Mouse (Mus musculus) kidney, postnatal 0 days (tissue): ENCODE results near the gene Tead3. TPM values are rescaled to one million over a fixed set of nuclear protein-coding genes. Genes with fewer than 3 reads are reported as not detected.

Source experiments
- ATAC-seq: fragments of 200-750 bp; cut with Nextera tagmentation; replicated peaks from 2 replicates; pipeline ENCODE4 v1.8.0; 2017; ENCODE audit warnings: low read depth, moderate number of reproducible peaks, moderate TSS enrichment, moderate library complexity; ENCODE audit not compliant: low FRiP score
- DNase-seq: peaks from one replicate; pipeline ENCODE4 v3.0.0-alpha.2; 2016; ENCODE audit warnings: low spot score
- H3K27ac ChIP-seq: fragments of 300-500 bp; sonication (generic); 2 replicates; pipeline ENCODE4 v1.5.1; 2014; ENCODE audit warnings: mild to moderate bottlenecking
- H3K27me3 ChIP-seq: fragments of 300-500 bp; sonication (generic); 2 replicates; pipeline ENCODE4 v1.6.1; 2014; ENCODE audit warnings: low read length, mixed read lengths; ENCODE audit not compliant: insufficient read depth
- H3K36me3 ChIP-seq: fragments of 300-500 bp; sonication (generic); 2 replicates; pipeline ENCODE4 v1.6.1; 2014; ENCODE audit warnings: low read length, mixed read lengths; ENCODE audit not compliant: insufficient read depth
- H3K4me1 ChIP-seq: fragments of 300-500 bp; sonication (generic); replicated peaks from 2 replicates; pipeline ENCODE4 v1.6.1; 2014; ENCODE audit warnings: antibody characterized with exemption, low read length, mixed read lengths; ENCODE audit not compliant: insufficient read depth
- H3K4me2 ChIP-seq: fragments of 300-500 bp; sonication (generic); 2 replicates; pipeline ENCODE4 v1.6.1; 2014; ENCODE audit warnings: mild to moderate bottlenecking, low read length, moderate library complexity, mixed read lengths
- H3K4me3 ChIP-seq: fragments of 300-500 bp; sonication (generic); replicated peaks from 2 replicates; pipeline ENCODE4 v1.5.1; 2014; ENCODE audit warnings: low read depth, low read length
- H3K9ac ChIP-seq: fragments of 300-500 bp; sonication (generic); 2 replicates; pipeline ENCODE4 v1.6.1; 2014; ENCODE audit warnings: low read depth, low read length
- H3K9me3 ChIP-seq: fragments of 300-500 bp; sonication (generic); replicated peaks from 2 replicates; pipeline ENCODE4 v1.6.1; 2016; ENCODE audit warnings: low read length, inconsistent platforms, mixed read lengths
- CTCF ChIP-seq: IDR thresholded peaks from 2 replicates; pipeline ENCODE4 v1.5.1; 2016; ENCODE audit warnings: antibody characterized with exemption, low read depth, mild to moderate bottlenecking, moderate library complexity
- WGBS: fragments of 180-500 bp; shearing (Covaris S2); extraction: QIAGEN DNeasy Blood & Tissue Kit; methylation state at CpG from one replicate; pipeline ENCODE4 v1.1.7; 2014; 5-methylcytosine and 5-hydroxymethylcytosine counted together
- polyA plus RNA-seq: library from polyadenylated mRNA; unstranded; fragments of >200 nt; fragmentation: Nextera tagmentation; extraction: Ambion mirVana; gene quantifications from 2 replicates; pipeline ENCODE4 v1.2.1, GENCODE M21; 2015

Tead3 gene
- polyA plus RNA-seq: 7.7 and 8.5 TPM in 2 replicates

- WGBS: under 1% methylated on average over 65 of the region's 73 CpGs
- ATAC-seq (peak; percentile 79), DNase-seq (peak; percentile 95)
- Histone ChIP-seq H3K36me3 (no peaks in the 10 kb centered on the region), H3K27me3 (no peaks in the 10 kb centered on the region), H3K9ac (peak within 1 kb of the TSS; percentile 92), H3K4me2 (peak within 1 kb of the TSS; percentile 91), H3K27ac (peak within 1 kb of the TSS; percentile 98), H3K4me3 (peak within 1 kb of the TSS; percentile 82), H3K4me1 (peaks cover 34% of the 10 kb centered on the region), H3K9me3 (no peaks in the 10 kb centered on the region)
- peak; percentile 33 for TF ChIP-seq CTCF
Observed at GRCm38 (mm10) chr17:28350466-28351352, at the start of gene Tead3. Gene Tead3, minus strand, starts transcription at chr17:28350817.

DNA sequence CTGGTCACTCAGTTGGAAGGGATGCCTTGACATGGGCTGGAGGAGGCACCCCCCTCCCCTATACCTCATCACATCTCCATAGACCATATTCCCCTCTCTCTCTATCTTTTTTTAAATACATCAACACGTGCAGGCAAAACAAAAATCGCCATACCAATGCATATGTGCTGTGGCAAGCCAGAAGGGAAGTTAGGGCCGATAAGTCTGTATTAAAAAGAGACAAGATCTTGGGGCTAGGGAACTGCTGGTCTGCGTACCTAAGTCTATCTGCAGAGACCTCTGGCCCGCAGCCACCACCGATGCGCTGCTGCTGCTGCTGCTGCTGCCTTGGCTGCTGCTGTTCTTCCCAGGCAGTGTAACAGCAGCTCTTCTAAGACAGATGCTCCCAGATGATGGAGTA, 44.4 kb upstream of the Tead3 start:
- no peak for TF ChIP-seq CTCF
- Histone ChIP-seq H3K27ac (no peak overlapping the region), H3K4me1 (no peaks in the 10 kb centered on the region), H3K9me3 (no peaks in the 10 kb centered on the region), H3K36me3 (peaks cover 6% of the 10 kb centered on the region; the same call in 1 of the 2 replicates), H3K27me3 (no peaks in the 10 kb centered on the region), H3K4me2 (no peak overlapping the region), H3K4me3 (no peak overlapping the region), H3K9ac (no peak overlapping the region)
- no peak for DNase-seq
- no peak for ATAC-seq
- WGBS: 80% methylated on average over 7 of the region's 7 CpGs

DNA sequence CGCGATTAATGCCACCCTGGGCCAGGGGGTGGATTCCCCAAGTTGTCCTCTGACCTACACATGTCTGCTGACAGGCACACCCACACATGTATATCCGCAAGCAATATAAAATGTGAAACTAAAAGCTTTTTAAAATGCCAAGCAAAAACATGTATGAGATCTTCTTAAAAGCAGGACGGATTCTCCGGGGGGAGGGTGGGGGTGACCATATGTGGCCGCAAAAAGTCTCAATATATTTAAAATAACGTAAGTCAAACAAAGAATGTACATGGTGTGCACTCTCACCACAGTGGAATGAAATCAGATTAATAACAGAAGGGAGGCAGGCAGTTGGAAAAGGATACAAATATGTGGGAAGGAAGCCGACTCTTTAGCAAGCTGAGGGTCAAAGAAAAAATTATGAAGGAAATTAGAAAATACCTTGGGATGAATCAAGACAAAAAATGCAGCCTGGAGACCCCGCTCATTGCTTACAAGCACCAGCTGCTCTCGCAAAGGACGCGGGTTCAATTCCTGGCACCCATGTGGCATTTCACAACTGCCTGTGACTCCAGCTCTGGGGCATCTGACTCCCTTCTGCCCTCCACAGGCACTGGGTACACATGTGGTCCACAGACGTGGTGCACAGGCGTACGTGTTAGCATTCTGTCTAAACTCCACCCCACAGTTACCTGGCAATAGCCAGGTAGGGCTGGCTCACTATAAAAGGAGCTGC, 43.6 kb upstream of the Tead3 start:
- Histone ChIP-seq H3K4me2 (no peak overlapping the region), H3K27me3 (no peaks in the 10 kb centered on the region), H3K27ac (no peak overlapping the region), H3K36me3 (peaks cover 4% of the 10 kb centered on the region; the same call in 1 of the 2 replicates), H3K4me3 (no peak overlapping the region), H3K9ac (no peak overlapping the region), H3K9me3 (no peaks in the 10 kb centered on the region), H3K4me1 (no peaks in the 10 kb centered on the region)
- no peak for TF ChIP-seq CTCF
- ATAC-seq (no peak), DNase-seq (peak; percentile 61)
- WGBS: 55% methylated on average over 15 of the region's 15 CpGs

DNA sequence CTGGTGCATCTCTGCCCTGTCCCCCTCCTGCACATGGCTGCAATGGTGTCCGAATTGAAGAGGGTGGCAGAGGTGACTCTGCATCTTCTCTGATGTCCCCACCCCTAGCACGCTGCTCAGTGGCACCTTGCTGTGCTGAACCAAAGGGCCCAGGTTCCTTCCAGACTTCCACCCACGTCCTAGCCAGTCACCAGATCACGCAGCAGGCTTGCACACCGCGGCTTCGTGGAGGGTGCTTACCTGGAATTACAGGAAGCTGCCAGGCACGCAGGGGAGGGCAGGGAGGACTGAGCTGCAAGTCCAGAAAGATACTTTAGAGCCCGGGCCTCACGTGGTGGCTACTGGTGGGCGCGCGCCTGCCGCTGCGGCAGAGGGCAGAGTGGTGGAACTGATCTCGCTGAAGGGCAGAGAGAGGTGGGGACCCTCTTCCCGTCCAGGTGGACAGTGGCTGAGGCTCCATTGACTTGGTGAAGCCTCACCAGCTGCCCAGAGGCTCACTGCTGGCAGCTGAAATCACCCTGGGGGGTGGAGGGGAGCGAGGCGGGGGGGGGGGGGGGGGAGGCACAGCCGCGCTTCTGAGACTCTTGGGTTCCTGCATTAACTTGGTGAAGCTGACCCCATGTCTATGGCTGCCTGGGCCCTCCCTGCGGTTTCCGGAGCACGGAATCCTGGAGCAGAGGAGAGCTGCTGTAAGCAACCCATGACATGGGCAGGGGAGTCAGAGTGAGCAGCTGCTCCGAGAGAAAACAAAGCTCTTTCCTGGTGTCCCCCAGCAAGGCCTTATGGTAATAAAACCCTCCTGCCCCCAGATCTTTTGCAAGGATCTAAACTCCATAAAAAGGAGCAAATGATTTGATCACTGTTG, 41.2 kb upstream of the Tead3 start:
- Histone ChIP-seq H3K27ac (no peak overlapping the region), H3K9me3 (no peaks in the 10 kb centered on the region)

GRCm38 (mm10) chr17:28388534-28388933, 37.9 kb upstream of the Tead3 start:
- H3K27ac ChIP-seq: no peak overlapping the region
- no peak overlapping the region for H3K4me2 ChIP-seq
- H3K27me3 ChIP-seq: no peaks in the 10 kb centered on the region
- no peak overlapping the region for H3K9ac ChIP-seq
- 83% methylated on average over 3 of the region's 3 CpGs for WGBS
- no peaks in the 10 kb centered on the region for H3K9me3 ChIP-seq
- no peak overlapping the region for H3K4me3 ChIP-seq
- no peaks in the 10 kb centered on the region for H3K4me1 ChIP-seq
- no peak for ATAC-seq
- no peaks in the 10 kb centered on the region for H3K36me3 ChIP-seq
- no peak for TF ChIP-seq CTCF
- no peak for DNase-seq

More for the DNA sequence above, 41.2 kb upstream of the Tead3 start:
- H3K9ac ChIP-seq: 0 out of 2 replicates have a peak overlapping the region, but pooled peaks have one; percentile 18
- DNase-seq (peak; percentile 57), ATAC-seq (peak; percentile 52; the same call in 1 of the 2 replicates)
- TF ChIP-seq CTCF: no peak
- H3K4me2 ChIP-seq: peak overlapping the region; percentile 40
- no peaks in the 10 kb centered on the region for H3K27me3 ChIP-seq
- H3K4me1 ChIP-seq: no peaks in the 10 kb centered on the region
- WGBS: 7% methylated on average over 21 of the region's 25 CpGs
- no peak overlapping the region for H3K4me3 ChIP-seq
- no peaks in the 10 kb centered on the region for H3K36me3 ChIP-seq
